Mouse (Mus musculus) heart, postnatal 0 days (tissue): ENCODE results near the gene Slc39a11. TPM values are rescaled to one million over a fixed set of nuclear protein-coding genes. Genes with fewer than 3 reads are reported as not detected.
A peak's percentile ranks its signal among the peaks of the same experiment; 100 is the strongest.

Experiments used
- ATAC-seq: fragments of 200-750 bp; cut with Nextera tagmentation; 2 replicates; pipeline ENCODE4 v1.8.0; 2017; ENCODE audit warnings: low read depth, moderate number of reproducible peaks, moderate library complexity; ENCODE audit not compliant: insufficient read depth
- DNase-seq: peaks from one replicate; pipeline ENCODE4 v3.0.0-alpha.2; 2016; ENCODE audit warnings: low spot score
- H3K27ac ChIP-seq: fragments of 300-500 bp; sonication (generic); 2 replicates; pipeline ENCODE4 v1.5.1; 2014; ENCODE audit warnings: low read depth, mild to moderate bottlenecking
- H3K27me3 ChIP-seq: fragments of 300-500 bp; sonication (generic); 2 replicates; pipeline ENCODE4 v1.6.1; 2014; ENCODE audit warnings: low read length, mixed read lengths; ENCODE audit not compliant: control insufficient read depth, insufficient read depth
- H3K36me3 ChIP-seq: fragments of 300-500 bp; sonication (generic); replicated peaks from 2 replicates; pipeline ENCODE4 v1.6.1; 2014; ENCODE audit warnings: low read length, mixed read lengths; ENCODE audit not compliant: control insufficient read depth, insufficient read depth
- H3K4me1 ChIP-seq: fragments of 300-500 bp; sonication (generic); 2 replicates; pipeline ENCODE4 v1.6.1; 2014; ENCODE audit warnings: antibody characterized with exemption; ENCODE audit not compliant: control insufficient read depth, insufficient read depth
- H3K4me2 ChIP-seq: fragments of 300-500 bp; sonication (generic); 2 replicates; pipeline ENCODE4 v1.6.1; 2014; ENCODE audit warnings: low read depth, mild to moderate bottlenecking, low read length, moderate library complexity
- H3K4me3 ChIP-seq: fragments of 300-500 bp; sonication (generic); 2 replicates; pipeline ENCODE4 v1.5.1; 2014; ENCODE audit warnings: low read depth, low read length
- H3K9ac ChIP-seq: fragments of 300-500 bp; sonication (generic); replicated peaks from 2 replicates; pipeline ENCODE4 v1.6.1; 2014; ENCODE audit warnings: low read depth, low read length, mixed read lengths
- H3K9me3 ChIP-seq: fragments of 300-500 bp; sonication (generic); replicated peaks from 2 replicates; pipeline ENCODE4 v1.6.1; 2016; ENCODE audit warnings: low read length; ENCODE audit not compliant: control insufficient read depth
- CTCF ChIP-seq: IDR thresholded peaks from 2 replicates; pipeline ENCODE4 v1.5.1; 2016; ENCODE audit warnings: antibody characterized with exemption, control low read depth, low read depth
- EP300 ChIP-seq: IDR thresholded peaks from 2 replicates; pipeline ENCODE4 v1.6.1; 2016; ENCODE audit warnings: antibody characterized with exemption, low read depth
- WGBS: fragments of 180-500 bp; shearing (Covaris S2); extraction: QIAGEN DNeasy Blood & Tissue Kit; methylation state at CpG from one replicate; pipeline ENCODE4 v1.1.7; 2014; 5-methylcytosine and 5-hydroxymethylcytosine counted together
- polyA plus RNA-seq: library from polyadenylated mRNA; unstranded; fragments of >200 nt; fragmentation: Nextera tagmentation; extraction: Ambion mirVana; gene quantifications from 2 replicates; pipeline ENCODE4 v1.2.1, GENCODE M21; 2015
- total RNA-seq: library from RNA; depleted of rRNA; stranded (reverse); fragments of >200 nt; gene quantifications from 2 replicates; pipeline ENCODE4 v1.2.3, GENCODE M21; 2014; ENCODE audit warnings: low replicate concordance

Gene Slc39a11
- total and polyA plus RNA-seq, 2 experiments from 2014 or later: 8.6 to 16.3 TPM

DNA sequence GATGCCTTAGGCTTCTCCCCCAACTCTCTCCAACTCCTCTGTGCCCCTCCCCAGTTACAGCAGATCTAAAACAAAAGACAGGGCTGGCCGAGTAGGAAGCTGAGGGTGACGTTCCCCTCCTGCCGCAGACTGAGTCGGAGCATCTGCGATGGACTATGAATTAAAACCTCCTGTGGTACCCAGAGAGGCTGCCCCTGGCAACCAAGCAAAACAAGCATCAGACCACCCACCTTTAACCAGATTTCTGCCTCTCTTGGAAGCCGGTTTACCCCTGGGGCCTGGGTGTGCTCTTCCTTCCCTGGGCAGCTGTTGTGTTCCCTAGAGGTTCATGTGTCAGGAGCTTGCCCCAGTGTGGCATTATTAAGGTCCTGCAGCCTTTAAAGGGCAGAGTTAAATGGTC, 63.5 kb downstream of the Slc39a11 start:
- TF ChIP-seq EP300: no peak
- no peak for TF ChIP-seq CTCF
- no peak overlapping the region for H3K9ac ChIP-seq
- DNase-seq (no peak), ATAC-seq (no peak)
- no peaks in the 10 kb centered on the region for H3K27me3 ChIP-seq
- WGBS: 70% methylated on average over 6 of the region's 6 CpGs
- no peak overlapping the region for H3K4me2 ChIP-seq
- H3K4me3 ChIP-seq: no peak overlapping the region
- no peak overlapping the region for H3K27ac ChIP-seq
- no peaks in the 10 kb centered on the region for H3K4me1 ChIP-seq
- H3K36me3 ChIP-seq: no peaks in the 10 kb centered on the region
- H3K9me3 ChIP-seq: no peaks in the 10 kb centered on the region

DNA sequence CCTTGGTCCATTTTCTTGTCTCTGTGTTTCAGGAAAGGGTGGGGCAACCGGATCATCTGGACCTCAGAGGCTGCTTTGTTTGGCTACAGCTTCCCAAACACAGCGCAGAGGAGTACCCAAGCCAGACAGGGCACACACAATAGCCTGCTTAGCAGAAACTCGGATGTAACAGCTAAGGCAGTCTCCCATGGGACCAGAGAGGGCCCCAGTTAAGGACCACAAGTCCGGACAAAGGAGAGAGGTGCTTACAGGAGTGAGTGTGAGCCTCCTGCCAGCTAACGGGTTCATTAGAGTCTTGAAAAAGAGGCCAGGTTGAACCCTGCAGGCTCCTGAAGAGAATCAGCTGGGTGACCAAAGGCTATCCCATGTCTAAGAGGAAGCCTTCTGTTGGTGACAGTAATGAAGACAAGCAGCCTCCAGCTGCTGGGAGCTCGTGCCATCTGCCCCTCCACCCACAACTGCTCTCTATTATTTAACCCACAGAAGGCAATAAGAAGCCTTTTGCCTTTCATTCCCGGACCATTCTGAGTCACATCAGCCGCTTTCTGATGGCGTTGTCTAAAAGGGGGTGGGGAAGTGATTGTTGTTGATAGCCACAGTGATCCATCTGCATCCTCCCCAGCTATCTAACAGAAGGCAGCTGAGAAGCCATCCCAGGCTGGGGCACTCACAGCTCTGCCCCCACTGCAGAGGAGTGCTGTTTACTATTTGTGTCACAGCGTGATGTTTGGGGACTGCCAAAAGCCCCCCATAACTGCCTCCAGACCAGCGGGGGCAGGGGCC, 65.8 kb downstream of the Slc39a11 start:
- Histone ChIP-seq H3K4me1 (no peaks in the 10 kb centered on the region), H3K4me3 (no peak overlapping the region), H3K36me3 (no peaks in the 10 kb centered on the region), H3K27me3 (no peaks in the 10 kb centered on the region), H3K9ac (no peak overlapping the region; the same call in 1 of the 2 replicates), H3K9me3 (no peaks in the 10 kb centered on the region), H3K4me2 (no peak overlapping the region), H3K27ac (no peak overlapping the region)
- ATAC-seq (no peak), DNase-seq (no peak)
- WGBS: 48% methylated on average over 11 of the region's 11 CpGs
- no peak for TF ChIP-seq CTCF
- TF ChIP-seq EP300: no peak

DNA sequence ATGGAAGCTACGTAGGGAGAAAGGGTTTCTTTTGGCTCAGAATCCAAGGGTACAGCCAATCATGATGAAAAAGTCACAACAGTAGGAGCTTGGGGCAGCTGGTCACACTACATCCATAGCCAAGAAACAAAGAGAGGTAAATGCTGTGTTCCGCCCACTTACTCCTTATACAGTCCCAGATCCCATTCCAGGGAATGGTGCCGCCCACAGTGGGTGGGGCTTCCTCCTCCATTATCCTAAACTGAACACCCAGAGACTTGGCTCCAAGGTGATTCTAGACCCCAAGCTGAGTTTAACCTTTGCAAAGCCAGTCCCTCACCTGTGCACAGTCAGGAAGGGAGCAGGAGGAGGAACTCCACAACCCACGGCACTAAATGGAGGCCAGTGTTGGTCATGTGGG, 72.7 kb downstream of the Slc39a11 start:
- no peak for ATAC-seq

DNA sequence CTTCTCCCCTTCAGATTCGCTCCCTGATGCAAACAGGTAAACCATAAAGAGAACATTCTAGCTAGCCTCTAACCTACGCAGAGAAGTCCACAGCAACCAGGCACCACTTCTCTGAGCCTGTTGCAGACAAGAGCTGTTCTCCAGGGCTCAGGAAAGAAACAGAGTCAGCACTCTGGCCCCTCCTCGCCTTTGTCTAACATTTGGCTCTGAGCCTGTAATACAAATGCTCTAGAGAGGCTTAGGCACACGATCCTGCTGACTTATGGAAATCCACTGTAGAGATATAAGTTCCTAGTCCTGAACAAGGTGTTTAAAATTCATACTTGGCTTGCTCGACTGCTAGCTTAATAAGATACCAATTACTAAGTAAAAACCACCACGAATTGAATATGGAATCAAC, 77.2 kb downstream of the Slc39a11 start:
- 42% methylated on average over 6 of the region's 6 CpGs for WGBS
- Histone ChIP-seq H3K4me2 (no peak overlapping the region), H3K27ac (no peak overlapping the region)

More for the DNA sequence above, 72.7 kb downstream of the Slc39a11 start:
- 81% methylated on average over 4 of the region's 4 CpGs for WGBS
- Histone ChIP-seq H3K4me1 (peaks cover 7% of the 10 kb centered on the region; the same call in 1 of the 2 replicates), H3K9me3 (no peaks in the 10 kb centered on the region), H3K4me2 (no peak overlapping the region), H3K36me3 (no peaks in the 10 kb centered on the region), H3K4me3 (no peak overlapping the region), H3K9ac (no peak overlapping the region), H3K27me3 (no peaks in the 10 kb centered on the region), H3K27ac (no peak overlapping the region)
- no peak for DNase-seq
- TF ChIP-seq EP300 (no peak), CTCF (no peak)

DNA sequence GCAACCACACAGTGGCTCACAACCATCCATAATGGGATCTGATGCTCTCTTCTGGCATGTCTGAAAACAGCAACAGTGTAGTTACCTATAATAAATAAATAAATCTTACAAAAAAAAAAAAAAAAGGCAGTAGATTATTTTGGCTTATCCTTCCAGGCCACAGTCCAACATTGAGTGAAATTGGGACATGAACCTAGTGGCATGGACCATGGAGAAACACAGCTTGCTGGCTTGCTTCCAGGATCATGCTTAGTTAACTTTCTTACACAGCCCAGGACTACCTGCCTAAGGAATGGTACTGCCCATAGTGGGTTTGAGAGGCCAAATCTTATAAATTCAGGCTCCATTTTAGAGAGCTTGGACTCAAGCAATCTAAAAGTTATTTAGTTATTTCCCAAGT, 78.3 kb downstream of the Slc39a11 start:
- no peak for ATAC-seq
- Histone ChIP-seq H3K4me3 (no peak overlapping the region), H3K9me3 (no peaks in the 10 kb centered on the region), H3K9ac (no peak overlapping the region), H3K4me1 (peaks cover 7% of the 10 kb centered on the region; the same call in 1 of the 2 replicates), H3K36me3 (no peaks in the 10 kb centered on the region), H3K4me2 (no peak overlapping the region), H3K27ac (no peak overlapping the region), H3K27me3 (no peaks in the 10 kb centered on the region)
- TF ChIP-seq EP300 (no peak), CTCF (no peak)
- DNase-seq: no peak

More for the DNA sequence above, 77.2 kb downstream of the Slc39a11 start:
- H3K27me3 ChIP-seq: no peaks in the 10 kb centered on the region
- ATAC-seq: no peak
- H3K9me3 ChIP-seq: no peaks in the 10 kb centered on the region
- peaks cover 7% of the 10 kb centered on the region; the same call in 1 of the 2 replicates for H3K4me1 ChIP-seq
- DNase-seq: peak; percentile 14
- no peaks in the 10 kb centered on the region for H3K36me3 ChIP-seq
- no peak overlapping the region for H3K4me3 ChIP-seq
- H3K9ac ChIP-seq: no peak overlapping the region
- no peak for TF ChIP-seq EP300
- no peak for TF ChIP-seq CTCF
